Mouse (Mus musculus) stomach, postnatal 0 days (tissue): Measurements from ENCODE around the gene Arid1b.

Experiments
- CTCF ChIP-seq: IDR thresholded peaks from 2 replicates; pipeline ENCODE4 v1.5.1; 2016; ENCODE audit warnings: antibody characterized with exemption, low read depth, mild to moderate bottlenecking, moderate library complexity
- EP300 ChIP-seq: optimal IDR thresholded peaks from 2 replicates; pipeline ENCODE3; 2016; ENCODE audit warnings: antibody characterized with exemption

GRCm38 (mm10) chr17:5047373-5047772, 53.2 kb downstream of the Arid1b start:
- TF ChIP-seq CTCF (no peak), EP300 (no peak)
